Mouse (Mus musculus) inflammation-experienced regulatory T-cells, adult 16 weeks (primary cell): ENCODE measurements around the gene Brat1. TPM values are rescaled to one million over a fixed set of nuclear protein-coding genes. Genes with fewer than 3 reads are reported as not detected.

Experiments used
- polyA plus RNA-seq: library from polyadenylated mRNA; unstranded; fragments of 100-300 nt; shearing (Covaris generic); gene quantifications from one replicate; pipeline ENCODE4 v1.2.1, GENCODE M21; 2017

The Brat1 gene
- polyA plus RNA-seq = 48.0 TPM

DNA sequence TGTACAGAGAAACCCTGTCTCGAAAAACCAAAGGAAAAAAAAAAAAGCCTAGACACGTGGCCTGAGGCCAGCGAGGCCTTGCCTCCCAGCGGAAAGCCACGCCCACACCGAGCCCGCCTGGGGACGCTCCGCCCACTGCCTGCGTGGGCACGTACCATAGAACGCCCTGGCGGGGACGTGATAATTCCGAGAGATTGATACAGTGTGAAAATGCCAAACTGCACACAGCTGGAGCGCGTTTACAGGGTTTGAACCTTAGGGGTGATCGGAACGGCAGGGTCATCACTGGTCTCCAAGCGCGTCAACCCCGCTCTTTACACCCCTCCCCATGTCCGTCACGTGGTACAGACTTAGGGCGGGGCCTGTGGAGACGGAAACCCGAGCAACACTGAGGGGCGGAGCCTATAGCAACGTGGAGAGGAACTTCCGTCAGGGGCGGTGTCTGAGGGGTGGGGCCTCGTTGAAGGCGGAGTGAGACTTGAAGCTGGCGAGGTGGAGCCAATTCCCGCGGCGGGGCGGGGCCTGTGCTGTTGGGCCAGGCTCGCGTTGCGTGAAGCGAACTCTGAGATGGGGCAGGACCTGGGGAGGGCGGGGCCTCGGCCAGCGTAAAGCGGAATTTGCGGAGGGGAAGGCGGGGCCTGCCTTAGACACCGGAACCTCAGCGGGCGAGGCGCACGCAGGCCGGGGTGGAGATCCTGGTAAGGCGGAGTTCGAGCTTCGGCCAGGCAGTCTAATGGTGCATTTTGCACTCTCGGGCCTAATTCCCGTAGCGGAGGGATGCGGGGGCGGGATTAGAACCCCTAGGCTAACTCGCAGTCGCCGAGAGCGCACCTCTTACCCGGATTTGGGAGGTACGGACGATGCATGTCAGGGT is at the start of gene Brat1:
TSS of gene Brat1 (plus strand) at position 634 of the 874 bp plus-strand sequence.

DNA sequence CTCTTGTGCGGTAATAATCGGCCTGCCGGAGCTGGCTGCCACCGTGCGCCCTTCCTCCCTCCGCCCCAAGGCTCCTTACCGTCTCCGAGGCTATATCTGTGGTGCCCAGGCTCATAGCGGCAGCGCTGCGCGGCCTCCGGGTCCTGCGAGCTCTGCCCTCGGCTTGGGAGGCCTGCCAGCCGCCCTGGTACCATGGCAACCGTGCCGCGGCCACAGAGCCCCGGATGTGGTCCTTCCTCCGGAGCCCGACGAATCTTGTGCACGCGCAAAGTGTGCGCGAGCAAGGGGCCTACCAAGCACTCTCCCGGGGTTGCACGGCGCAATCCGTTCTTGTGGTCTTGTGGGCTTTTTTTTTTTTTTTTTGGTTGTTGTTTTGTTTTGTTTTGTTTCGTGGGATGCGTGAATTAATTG is 2.7 kb upstream of the Brat1 start, which contains the start of gene Iqce:
TSS of gene Iqce (minus strand) at position 276 of the 411 bp plus-strand sequence.

DNA sequence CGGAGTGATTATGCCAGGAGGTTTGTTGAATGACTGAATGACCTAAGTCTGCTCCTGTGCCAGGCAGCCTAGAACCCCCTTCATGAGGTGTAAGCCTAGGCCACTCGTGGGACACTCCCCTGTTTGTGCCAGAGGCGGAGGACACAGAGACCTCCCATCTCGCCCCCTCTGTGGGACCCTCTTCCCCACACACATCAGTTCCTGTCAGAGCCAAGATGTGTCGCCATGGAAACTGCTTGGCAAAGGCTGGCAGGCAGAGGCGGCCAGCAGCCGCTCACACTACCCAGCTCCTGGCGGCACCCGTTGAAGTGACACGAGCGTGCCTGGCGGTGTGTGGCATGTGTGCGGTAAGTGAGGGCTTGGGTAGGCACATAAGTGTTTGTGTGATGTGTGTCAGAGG is 19.0 kb downstream of the Brat1 start, which contains the start of gene Amz1:
TSS of gene Amz1 (plus strand) at position 306 of the 400 bp plus-strand sequence.

Other genes with a start within 250 kb of the Brat1 start
- 44.7 TPM for gene Chst12, start 199.5 kb upstream of the Brat1 start, polyA plus RNA-seq
- 1.5 TPM for gene Grifin, start 139.9 kb upstream of the Brat1 start, polyA plus RNA-seq
- 92.8 TPM for gene Lfng, start 97.7 kb upstream of the Brat1 start, polyA plus RNA-seq
- gene Ttyh3, start 56.0 kb upstream of the Brat1 start, polyA plus RNA-seq = 3.7 TPM
- 49.0 TPM for gene Iqce, start 2.6 kb upstream of the Brat1 start, polyA plus RNA-seq
- 1.5 TPM for gene Amz1, start 19.1 kb downstream of the Brat1 start, polyA plus RNA-seq
- 3.6 TPM for gene Gna12, start 125.4 kb downstream of the Brat1 start, polyA plus RNA-seq